Mouse (Mus musculus): ENCODE measurements at regions not wholly inside any gene's neighbourhood (a gene's known extent, or its start where the extent isn't known, plus 50 kb on each side); places are given as distances from the start of the nearest gene placed in this dataset.

DNA sequence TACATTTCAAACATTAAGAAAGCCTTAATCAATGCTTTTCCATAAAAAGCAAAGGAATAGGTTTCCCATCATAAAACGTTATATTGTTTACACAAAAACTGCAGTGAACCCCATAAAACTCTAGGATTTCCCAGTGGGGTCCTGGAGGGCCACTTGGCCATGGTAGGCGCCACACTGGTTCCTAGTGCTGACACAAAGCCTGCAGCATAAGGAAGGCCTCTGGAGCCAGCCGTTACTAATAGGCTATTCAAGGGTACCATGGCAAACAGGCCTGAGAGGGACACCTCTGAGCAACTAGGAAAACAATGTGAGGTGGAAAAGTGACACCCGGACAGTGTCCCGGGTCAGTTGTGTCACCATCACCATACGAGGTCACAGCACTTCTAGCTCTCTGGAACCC is 231.9 kb downstream of the Ttc32 start:
- dilution Hi-C loops (cut with MboI; ENCODE audit: extremely low pct_ligation_motif_present, extremely low pct_unique_long_range_greater_than_20kb, low sequenced_read_pairs) = no loop called here
- DNase-seq (ENCODE audit: extremely low read depth) = no peak
- no peaks in the 10 kb centered on the region for H3K36me3 ChIP-seq (replicated peaks in 1 of 2; ENCODE audit: control insufficient read depth in 1 of 2, insufficient read depth in 1 of 2, low read length in 1 of 2)
- peaks cover 0 to 2% of the 10 kb centered on the region in 2 experiments; a peak in 2 of 4 replicates for H3K4me1 ChIP-seq (ENCODE audit: control insufficient read depth in 1 of 2, insufficient read depth in 2 of 2)
- no peaks in the 10 kb centered on the region for H3K79me2 ChIP-seq (replicated peaks; ENCODE audit: control insufficient read depth, extremely low read depth, insufficient read depth, poor library complexity, severe bottlenecking)
- no peak overlapping the region for H3K4me2 ChIP-seq (ENCODE audit: insufficient read depth, low read depth, poor library complexity, severe bottlenecking)
- in situ Hi-C loops (cut with MboI; ENCODE audit: low pct_ligation_motif_present, low pct_unique_long_range_greater_than_20kb, low sequenced_read_pairs) = no loop called here
- H3K9ac ChIP-seq (ENCODE audit: insufficient read depth, low read depth) = no peak overlapping the region
- TF ChIP-seq SIN3A (IDR thresholded peaks at IDR 0.05; ENCODE audit: low read length) = no peak
- TF ChIP-seq USF2 (conservative IDR thresholded peaks at IDR 0.05; ENCODE audit: low read depth, low read length) = no peak
- TF ChIP-seq MAX (IDR thresholded peaks at IDR 0.05; ENCODE audit: low read length) = no peak
- no peak for TF ChIP-seq IRF4 (IDR thresholded peaks at IDR 0.05; ENCODE audit: low read depth, low read length)
- no peak for TF ChIP-seq ZNF384 (IDR thresholded peaks at IDR 0.05; ENCODE audit: low read depth, low read length)
- TF ChIP-seq JUND (conservative IDR thresholded peaks at IDR 0.05; ENCODE audit: low read depth, low read length) = no peak
- TF ChIP-seq GABPA (IDR thresholded peaks at IDR 0.05; ENCODE audit: insufficient replicate concordance, low read depth, low read length) = no peak
- no peak for TF ChIP-seq MXI1 (IDR thresholded peaks at IDR 0.05; ENCODE audit: low read depth, low read length)
- TF ChIP-seq POLR2A (IDR thresholded peaks at IDR 0.05; ENCODE audit: low read depth, low read length) = no peak
- TF ChIP-seq ZC3H11A (IDR thresholded peaks at IDR 0.05; ENCODE audit: low read depth, low read length) = no peak
- no peak for TF ChIP-seq ZMIZ1 (IDR thresholded peaks at IDR 0.05; ENCODE audit: low read depth, low read length)
- no peak for TF ChIP-seq MEF2A (IDR thresholded peaks at IDR 0.05; ENCODE audit: borderline replicate concordance, low read depth, low read length)
- TF ChIP-seq ZKSCAN1 (IDR thresholded peaks at IDR 0.05; ENCODE audit: borderline replicate concordance, low read depth, low read length) = no peak
- H3K9me3 ChIP-seq (replicated peaks; ENCODE audit: low read length) = no peaks in the 10 kb centered on the region
- H3K27ac ChIP-seq (ENCODE audit: insufficient read depth, low read depth) = no peak overlapping the region
- no peak overlapping the region for H3K4me3 ChIP-seq (replicated peaks in 1 of 3; ENCODE audit: low read depth in 2 of 3, low read length in 2 of 3, poor library complexity in 1 of 3)
- H3K27me3 ChIP-seq (replicated peaks) = no peaks in the 10 kb centered on the region

- in situ Hi-C loops (cut with MboI; ENCODE audit: low pct_ligation_motif_present, low pct_unique_long_range_greater_than_20kb, low sequenced_read_pairs) (no loop called here), dilution Hi-C loops (cut with MboI; ENCODE audit: extremely low pct_ligation_motif_present, extremely low pct_unique_long_range_greater_than_20kb, low sequenced_read_pairs) (no loop called here)
- TF ChIP-seq SIN3A (IDR thresholded peaks at IDR 0.05; ENCODE audit: low read length) (no peak), EP300 (IDR thresholded peaks at IDR 0.05; ENCODE audit: low read length) (no peak), ZKSCAN1 (IDR thresholded peaks at IDR 0.05; ENCODE audit: borderline replicate concordance, low read depth, low read length) (no peak), ZC3H11A (IDR thresholded peaks at IDR 0.05; ENCODE audit: low read depth, low read length) (no peak), ZMIZ1 (IDR thresholded peaks at IDR 0.05; ENCODE audit: low read depth, low read length) (no peak), IRF4 (IDR thresholded peaks at IDR 0.05; ENCODE audit: low read depth, low read length) (no peak), JUN (IDR thresholded peaks at IDR 0.05; ENCODE audit: insufficient read depth, low read depth, low read length) (no peak), E2F4 (IDR thresholded peaks at IDR 0.05; ENCODE audit: insufficient replicate concordance, low read depth, low read length) (no peak), GABPA (IDR thresholded peaks at IDR 0.05; ENCODE audit: insufficient replicate concordance, low read depth, low read length) (no peak), SMC3 (IDR thresholded peaks at IDR 0.05; ENCODE audit: low read depth, low read length) (no peak), CHD1 (IDR thresholded peaks at IDR 0.05; ENCODE audit: low read depth, low read length) (no peak), KAT2A (IDR thresholded peaks at IDR 0.05; ENCODE audit: insufficient replicate concordance, low read length) (no peak), ELF1 (IDR thresholded peaks at IDR 0.05; ENCODE audit: low read depth, low read length) (no peak), MEF2A (IDR thresholded peaks at IDR 0.05; ENCODE audit: borderline replicate concordance, low read depth, low read length) (no peak), RAD21 (IDR thresholded peaks at IDR 0.05; ENCODE audit: low read depth, low read length) (no peak), RCOR1 (conservative IDR thresholded peaks at IDR 0.05; ENCODE audit: low read depth, low read length) (no peak), NELFE (IDR thresholded peaks at IDR 0.05; ENCODE audit: low read depth, low read length) (no peak)
- H3K9me3 ChIP-seq (replicated peaks; ENCODE audit: low read length) = no peaks in the 10 kb centered on the region
- no peak overlapping the region for H3K4me3 ChIP-seq (replicated peaks in 1 of 3; ENCODE audit: low read depth in 2 of 3, low read length in 2 of 3, poor library complexity in 1 of 3)
- H3K79me2 ChIP-seq (replicated peaks; ENCODE audit: control insufficient read depth, extremely low read depth, insufficient read depth, poor library complexity, severe bottlenecking) = no peaks in the 10 kb centered on the region
- no peaks in the 10 kb centered on the region for H3K27me3 ChIP-seq (replicated peaks)
- H3K4me2 ChIP-seq (ENCODE audit: insufficient read depth, low read depth, poor library complexity, severe bottlenecking) = no peak overlapping the region
- DNase-seq (ENCODE audit: extremely low read depth) = no peak
- H3K36me3 ChIP-seq (replicated peaks in 1 of 2; ENCODE audit: control insufficient read depth in 1 of 2, insufficient read depth in 1 of 2, low read length in 1 of 2) = no peaks in the 10 kb centered on the region
- H3K9ac ChIP-seq (ENCODE audit: insufficient read depth, low read depth) = no peak overlapping the region
- no peaks in the 10 kb centered on the region for H3K4me1 ChIP-seq (ENCODE audit: control insufficient read depth in 1 of 2, insufficient read depth in 2 of 2)
- no peak overlapping the region for H3K27ac ChIP-seq (ENCODE audit: insufficient read depth, low read depth)
Observed at GRCm38 (mm10) chr12:9266221-9266620, 236.4 kb downstream of the Ttc32 start.
